Mouse (Mus musculus) adrenal gland, adult 10 weeks (tissue): ENCODE measurements around the gene Tex16. TPM values are rescaled to one million over a fixed set of nuclear protein-coding genes. Genes with fewer than 3 reads are reported as not detected.

ENCODE experiments used
- polyA plus RNA-seq: library from polyadenylated mRNA; stranded (reverse); fragments of 350-450 nt; fragmentation: Illumina TruSeq; extraction: RNeasy Lipid Tissue Mini Kit (QIAGEN cat#74804); gene quantifications from one replicate; pipeline ENCODE4 v1.2.3, GENCODE M21; 2014; ENCODE audit warnings: low read depth, low replicate concordance

Tex16 gene
- polyA plus RNA-seq: 7.9 TPM

GRCm38 (mm10) chrX:112010707-112011106 lies at the start of gene Tex16:
Gene Tex16, plus strand, starts transcription at chrX:112011007.

Other genes with a start within 250 kb of the Tex16 start
- 7.6 TPM for gene Gm45194, start 119.6 kb upstream of the Tex16 start, polyA plus RNA-seq
- gene 4933403O08Rik, start 228.0 kb downstream of the Tex16 start, polyA plus RNA-seq: 5.4 TPM